Mouse (Mus musculus) liver, adult 2 months (tissue): Measurements from ENCODE around the gene Tmem114.

ENCODE experiments used
- CTCF ChIP-seq: fragments of 200-500 bp; IDR thresholded peaks from 2 replicates; pipeline ENCODE4 v1.5.1; 2011; ENCODE audit warnings: low read depth, low read length, control low read depth
- POLR2A ChIP-seq: fragments of 200-500 bp; IDR thresholded peaks from 2 replicates; pipeline ENCODE4 v1.6.1; 2011; ENCODE audit warnings: low read length, control low read depth; ENCODE audit not compliant: insufficient read depth; ENCODE audit errors: extremely low read depth

DNA sequence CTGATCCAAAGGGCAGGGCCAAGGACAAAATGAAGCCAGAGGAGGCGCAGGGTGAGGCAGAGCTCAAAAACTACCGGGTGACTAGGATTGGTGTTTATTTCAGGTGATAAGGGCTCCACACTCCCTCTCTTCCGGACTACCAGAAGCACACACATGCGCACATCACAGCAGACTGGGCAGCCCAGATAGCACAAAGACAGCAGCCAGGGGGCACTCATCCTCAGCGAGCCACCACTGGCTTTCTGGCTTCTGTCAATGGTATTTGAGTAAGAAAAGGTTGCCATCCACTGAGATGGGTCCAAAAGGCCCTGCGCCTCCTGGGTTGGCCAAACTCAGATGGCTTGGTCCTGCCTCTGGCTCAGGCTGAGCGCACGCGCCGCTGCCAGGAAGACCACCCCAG lies 15.7 kb downstream of the Tmem114 start:
- TF ChIP-seq CTCF (no peak), POLR2A (no peak)
